Mouse (Mus musculus): ENCODE measurements at regions not wholly inside any gene's neighbourhood (a gene's known extent, or its start where the extent isn't known, plus 50 kb on each side); places are given as distances from the start of the nearest gene placed in this dataset.
"Not testable (repeated sequence)": the region's sequence is repeated elsewhere in the genome, so short reads cannot be mapped to it uniquely, and the experiment has no call there.

DNA sequence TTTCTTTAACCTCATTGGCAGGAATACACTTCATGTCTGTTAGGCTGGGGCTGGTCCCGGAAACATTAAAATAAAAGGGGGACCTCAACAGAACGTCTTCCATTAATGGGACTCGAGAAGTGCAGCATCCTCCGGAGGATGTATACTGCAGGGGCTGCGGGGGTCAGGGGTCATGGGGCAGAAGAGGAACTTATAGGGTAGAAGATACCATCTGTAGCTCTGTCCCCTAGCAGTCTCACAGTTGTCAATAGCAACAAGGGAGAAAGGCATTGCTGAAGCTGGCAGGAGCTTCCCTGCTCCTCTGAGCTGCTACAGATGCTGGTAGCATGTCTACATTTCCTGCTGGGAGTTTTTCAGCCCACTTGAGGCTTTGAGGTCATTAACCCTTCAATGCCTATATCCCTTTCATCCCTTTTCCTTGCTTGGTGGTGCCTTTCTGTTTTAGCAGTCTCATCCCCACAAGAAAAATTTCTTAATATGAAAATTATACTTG, 198.1 kb downstream of the Alg10b start:
- no peaks in the 10 kb centered on the region for H3K9me3 ChIP-seq (ENCODE audit: control insufficient read depth, low read length)
- 38% methylated on average over 5 of the region's 5 CpGs for WGBS (ENCODE audit: insufficient replicate concordance)
- no peaks in the 10 kb centered on the region for H3K4me1 ChIP-seq (replicated peaks; ENCODE audit: control insufficient read depth in 2 of 2, insufficient read depth in 2 of 2, low read length in 1 of 2)
- no peaks in the 10 kb centered on the region for H3K27me3 ChIP-seq (ENCODE audit: control insufficient read depth, insufficient read depth, low read length)
- ATAC-seq (ENCODE audit: insufficient read depth) (no peak), DNase-seq (ENCODE audit: low read depth in 3 of 3, low spot score in 3 of 3) (no peak)
- no peak overlapping the region for H3K9ac ChIP-seq (replicated peaks)
- H3K4me2 ChIP-seq (ENCODE audit: low read depth): no peak overlapping the region
- no peak overlapping the region for H3K4me3 ChIP-seq (ENCODE audit: insufficient read depth in 1 of 2, low read depth in 2 of 2, low read length in 2 of 2)
- H3K36me3 ChIP-seq (replicated peaks; ENCODE audit: control insufficient read depth, insufficient read depth, low read depth): no peaks in the 10 kb centered on the region
- H3K27ac ChIP-seq: no peak overlapping the region
- TF ChIP-seq EP300 (IDR thresholded peaks at IDR 0.05; ENCODE audit: low read depth) (no peak), CTCF (IDR thresholded peaks at IDR 0.05; ENCODE audit: low read depth) (no peak)

- H3K4me3 ChIP-seq (ENCODE audit: insufficient read depth in 1 of 2, low read depth in 2 of 2, low read length in 2 of 2); H3K36me3 ChIP-seq (replicated peaks; ENCODE audit: control insufficient read depth, insufficient read depth, low read depth); H3K9ac ChIP-seq (replicated peaks); H3K9me3 ChIP-seq (ENCODE audit: control insufficient read depth, low read length); DNase-seq (ENCODE audit: low read depth in 3 of 3, low spot score in 3 of 3); H3K4me2 ChIP-seq (ENCODE audit: low read depth); H3K27me3 ChIP-seq (ENCODE audit: control insufficient read depth, insufficient read depth, low read length); H3K4me1 ChIP-seq (replicated peaks; ENCODE audit: control insufficient read depth in 2 of 2, insufficient read depth in 2 of 2, low read length in 1 of 2); ATAC-seq (ENCODE audit: insufficient read depth); H3K27ac ChIP-seq: not testable (repeated sequence)
- WGBS (ENCODE audit: insufficient replicate concordance): 52% methylated on average over 3 of the region's 3 CpGs
These were observed 206.9 kb downstream of the Alg10b start for GRCm38 (mm10) chr15:90431048-90431447.

- WGBS (ENCODE audit: insufficient replicate concordance): 42% methylated on average over 2 of the region's 2 CpGs
- no peak for ATAC-seq (ENCODE audit: insufficient read depth)
- H3K27me3 ChIP-seq (ENCODE audit: control insufficient read depth, insufficient read depth, low read length): no peaks in the 10 kb centered on the region
These were observed 208.0 kb downstream of the Alg10b start for GRCm38 (mm10) chr15:90432154-90432553.

GRCm38 (mm10) chr15:90435286-90435685, 211.2 kb downstream of the Alg10b start:
- Histone ChIP-seq H3K27me3 (ENCODE audit: control insufficient read depth, insufficient read depth, low read length) (no peaks in the 10 kb centered on the region), H3K4me3 (ENCODE audit: insufficient read depth in 1 of 2, low read depth in 2 of 2, low read length in 2 of 2) (no peak overlapping the region), H3K4me1 (replicated peaks; ENCODE audit: control insufficient read depth in 2 of 2, insufficient read depth in 2 of 2, low read length in 1 of 2) (no peaks in the 10 kb centered on the region), H3K4me2 (ENCODE audit: low read depth) (no peak overlapping the region), H3K9me3 (ENCODE audit: control insufficient read depth, low read length) (no peaks in the 10 kb centered on the region), H3K27ac (no peak overlapping the region), H3K9ac (replicated peaks) (no peak overlapping the region), H3K36me3 (replicated peaks; ENCODE audit: control insufficient read depth, insufficient read depth, low read depth) (no peaks in the 10 kb centered on the region)
- no peak for ATAC-seq (ENCODE audit: insufficient read depth)
- TF ChIP-seq CTCF (IDR thresholded peaks at IDR 0.05; ENCODE audit: low read depth) (no peak), EP300 (IDR thresholded peaks at IDR 0.05; ENCODE audit: low read depth) (no peak)
- WGBS (ENCODE audit: insufficient replicate concordance): 34% methylated on average over 5 of the region's 5 CpGs
- DNase-seq (ENCODE audit: low read depth in 3 of 3, low spot score in 3 of 3): no peak

More at GRCm38 (mm10) chr15:90432154-90432553, 208.0 kb downstream of the Alg10b start:
- Histone ChIP-seq H3K4me1 (replicated peaks; ENCODE audit: control insufficient read depth in 2 of 2, insufficient read depth in 2 of 2, low read length in 1 of 2) (no peaks in the 10 kb centered on the region), H3K27ac (no peak overlapping the region), H3K36me3 (replicated peaks; ENCODE audit: control insufficient read depth, insufficient read depth, low read depth) (no peaks in the 10 kb centered on the region), H3K4me2 (ENCODE audit: low read depth) (no peak overlapping the region), H3K4me3 (ENCODE audit: insufficient read depth in 1 of 2, low read depth in 2 of 2, low read length in 2 of 2) (no peak overlapping the region), H3K9ac (replicated peaks) (no peak overlapping the region), H3K9me3 (ENCODE audit: control insufficient read depth, low read length) (no peaks in the 10 kb centered on the region)
- TF ChIP-seq EP300 (IDR thresholded peaks at IDR 0.05; ENCODE audit: low read depth) (no peak), CTCF (IDR thresholded peaks at IDR 0.05; ENCODE audit: low read depth) (no peak)
- no peak for DNase-seq (ENCODE audit: low read depth in 3 of 3, low spot score in 3 of 3)
